Mouse (Mus musculus): ENCODE data around the gene Mad1l1.

GRCm38 (mm10) chr5:139978525-139979276 is 342.7 kb downstream of the Mad1l1 start:
- TF ChIP-seq CTCF (IDR thresholded peaks at IDR 0.05; ENCODE audit: low read depth, low read length) (no peak), POLR2A (IDR thresholded peaks at IDR 0.05; ENCODE audit: extremely low read depth, insufficient read depth, low read length) (no peak)

Data from liver, adult 2 months (tissue).